Mouse (Mus musculus) CD4-positive helper T cell, adult 2 months (primary cell): ENCODE measurements around the gene Nt5dc3.

ENCODE experiments used
- DNase-seq: peaks from one replicate; pipeline ENCODE4 v3.0.0-alpha.2; 2012; ENCODE audit warnings: low read depth, missing footprints, low spot score

Gene Nt5dc3

GRCm38 (mm10) chr10:86872121-86872520 lies 93.3 kb downstream of the Nt5dc3 start:
- DNase-seq = no peak

- DNase-seq = no peak
These were observed 93.8 kb downstream of the Nt5dc3 start for GRCm38 (mm10) chr10:86872591-86872990.

- DNase-seq = no peak
These were observed 99.9 kb downstream of the Nt5dc3 start for GRCm38 (mm10) chr10:86878721-86879120.

GRCm38 (mm10) chr10:86880071-86880806 lies 101.4 kb downstream of the Nt5dc3 start:
- DNase-seq = no peak

- DNase-seq = no peak
These were observed 102.6 kb downstream of the Nt5dc3 start for GRCm38 (mm10) chr10:86881448-86881847.

- DNase-seq = no peak
These were observed 107.6 kb downstream of the Nt5dc3 start for GRCm38 (mm10) chr10:86886434-86886833.
